Mouse (Mus musculus): ENCODE measurements at regions not wholly inside any gene's neighbourhood (a gene's known extent, or its start where the extent isn't known, plus 50 kb on each side); places are given as distances from the start of the nearest gene placed in this dataset.
A peak's percentile ranks its signal among the peaks of the same experiment; 100 is the strongest.

GRCm38 (mm10) chr13:92940610-92941009, 96.0 kb downstream of the Mtx3 start:
- Histone ChIP-seq H3K36me3 (replicated peaks) (no peaks in the 10 kb centered on the region), H3K27me3 (replicated peaks) (no peaks in the 10 kb centered on the region), H3K27ac (no peak overlapping the region), H3K4me2 (no peak overlapping the region), H3K9ac (no peak overlapping the region), H3K4me3 (no peak overlapping the region), H3K9me3 (no peaks in the 10 kb centered on the region), H3K4me1 (no peaks in the 10 kb centered on the region)
- no peak for ATAC-seq (replicated peaks)
- 84% methylated on average over 6 of the region's 6 CpGs for WGBS

DNA sequence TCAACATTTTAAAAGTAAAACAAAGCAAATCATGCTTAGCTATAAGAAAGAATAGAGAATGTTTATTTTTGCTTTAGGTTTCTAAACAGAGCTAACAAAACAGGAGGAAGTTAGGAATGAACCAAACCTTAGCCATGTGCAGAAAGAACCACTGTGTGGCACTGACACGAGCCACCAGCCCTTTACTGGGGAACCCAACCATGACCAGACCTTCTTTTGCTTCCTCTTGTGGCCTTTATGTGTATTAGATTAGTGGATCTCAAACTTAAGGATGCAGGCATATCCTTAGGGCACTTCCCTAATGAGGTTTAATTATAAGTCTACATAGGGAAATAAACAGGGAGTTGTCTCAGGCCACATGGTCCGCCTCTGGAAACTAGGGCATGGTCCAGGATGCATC, 104.0 kb downstream of the Mtx3 start:
- no peaks in the 10 kb centered on the region for H3K9me3 ChIP-seq
- no peaks in the 10 kb centered on the region for H3K4me1 ChIP-seq
- no peak overlapping the region for H3K4me3 ChIP-seq
- H3K9ac ChIP-seq, result no peak overlapping the region
- no peak overlapping the region for H3K4me2 ChIP-seq
- H3K36me3 ChIP-seq (replicated peaks), result no peaks in the 10 kb centered on the region
- H3K27ac ChIP-seq, result no peak overlapping the region
- WGBS, result 71% methylated on average over 2 of the region's 2 CpGs
- no peak for ATAC-seq (replicated peaks)
- no peaks in the 10 kb centered on the region for H3K27me3 ChIP-seq (replicated peaks)

- 55% methylated on average over 4 of the region's 4 CpGs for WGBS
- no peak overlapping the region for H3K4me2 ChIP-seq
- ATAC-seq (replicated peaks), result peak; percentile 91
Measured at GRCm38 (mm10) chr13:92960031-92960430, 115.5 kb downstream of the Mtx3 start.

GRCm38 (mm10) chr13:92962625-92963024, 118.1 kb downstream of the Mtx3 start:
- Histone ChIP-seq H3K4me1 (peaks cover 4% of the 10 kb centered on the region; the same call in 1 of the 2 replicates), H3K4me2 (no peak overlapping the region), H3K9me3 (no peaks in the 10 kb centered on the region), H3K4me3 (no peak overlapping the region), H3K36me3 (replicated peaks) (no peaks in the 10 kb centered on the region), H3K27ac (no peak overlapping the region), H3K9ac (no peak overlapping the region), H3K27me3 (replicated peaks) (no peaks in the 10 kb centered on the region)
- ATAC-seq (replicated peaks), result no peak
- 87% methylated on average over 5 of the region's 5 CpGs for WGBS

More at GRCm38 (mm10) chr13:92960031-92960430, 115.5 kb downstream of the Mtx3 start:
- H3K9ac ChIP-seq, result no peak overlapping the region
- H3K27ac ChIP-seq, result no peak overlapping the region
- no peaks in the 10 kb centered on the region for H3K36me3 ChIP-seq (replicated peaks)
- peaks cover 4% of the 10 kb centered on the region; the same call in 1 of the 2 replicates for H3K4me1 ChIP-seq
- H3K27me3 ChIP-seq (replicated peaks), result no peaks in the 10 kb centered on the region
- no peak overlapping the region for H3K4me3 ChIP-seq
- H3K9me3 ChIP-seq, result no peaks in the 10 kb centered on the region

DNA sequence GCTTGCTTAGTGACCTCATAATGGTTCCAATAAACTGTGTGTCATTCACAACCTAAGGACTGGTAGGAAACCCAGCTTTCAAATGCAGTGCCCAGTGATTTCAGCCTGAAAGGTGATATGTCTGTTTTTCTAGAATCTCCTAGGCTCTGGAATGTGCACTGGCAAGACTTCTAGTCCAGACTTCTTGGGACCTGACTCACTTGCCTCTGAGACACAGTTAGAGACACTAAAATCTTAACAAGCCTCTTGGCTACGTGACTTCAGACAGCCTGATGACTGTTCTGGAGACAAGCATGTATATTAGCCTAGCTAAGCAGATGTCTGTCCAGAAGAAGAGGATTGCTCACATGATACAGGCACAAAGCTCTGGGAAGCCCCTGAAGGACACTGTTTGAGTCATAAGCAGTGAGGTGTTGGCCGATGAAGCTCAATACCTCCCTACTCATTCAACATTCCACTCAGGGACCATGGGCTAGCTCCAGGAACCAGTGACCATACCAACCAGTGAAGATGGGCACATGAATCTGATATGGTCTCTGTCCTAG, 118.9 kb downstream of the Mtx3 start:
- Histone ChIP-seq H3K27me3 (replicated peaks) (no peaks in the 10 kb centered on the region), H3K9ac (no peak overlapping the region), H3K36me3 (replicated peaks) (no peaks in the 10 kb centered on the region), H3K4me3 (no peak overlapping the region), H3K9me3 (no peaks in the 10 kb centered on the region), H3K4me1 (peaks cover 4% of the 10 kb centered on the region; the same call in 1 of the 2 replicates), H3K4me2 (no peak overlapping the region), H3K27ac (no peak overlapping the region)
- no peak for ATAC-seq (replicated peaks)
- 93% methylated on average over 2 of the region's 2 CpGs for WGBS

- ATAC-seq (replicated peaks), result no peak
- Histone ChIP-seq H3K4me1 (peaks cover 4% of the 10 kb centered on the region; the same call in 1 of the 2 replicates), H3K36me3 (replicated peaks) (no peaks in the 10 kb centered on the region), H3K27ac (no peak overlapping the region), H3K4me2 (no peak overlapping the region), H3K4me3 (no peak overlapping the region), H3K9me3 (no peaks in the 10 kb centered on the region), H3K9ac (no peak overlapping the region), H3K27me3 (replicated peaks) (no peaks in the 10 kb centered on the region)
- WGBS, result 85% methylated on average over 5 of the region's 5 CpGs
Measured at GRCm38 (mm10) chr13:92964213-92964743, 119.7 kb downstream of the Mtx3 start.

DNA sequence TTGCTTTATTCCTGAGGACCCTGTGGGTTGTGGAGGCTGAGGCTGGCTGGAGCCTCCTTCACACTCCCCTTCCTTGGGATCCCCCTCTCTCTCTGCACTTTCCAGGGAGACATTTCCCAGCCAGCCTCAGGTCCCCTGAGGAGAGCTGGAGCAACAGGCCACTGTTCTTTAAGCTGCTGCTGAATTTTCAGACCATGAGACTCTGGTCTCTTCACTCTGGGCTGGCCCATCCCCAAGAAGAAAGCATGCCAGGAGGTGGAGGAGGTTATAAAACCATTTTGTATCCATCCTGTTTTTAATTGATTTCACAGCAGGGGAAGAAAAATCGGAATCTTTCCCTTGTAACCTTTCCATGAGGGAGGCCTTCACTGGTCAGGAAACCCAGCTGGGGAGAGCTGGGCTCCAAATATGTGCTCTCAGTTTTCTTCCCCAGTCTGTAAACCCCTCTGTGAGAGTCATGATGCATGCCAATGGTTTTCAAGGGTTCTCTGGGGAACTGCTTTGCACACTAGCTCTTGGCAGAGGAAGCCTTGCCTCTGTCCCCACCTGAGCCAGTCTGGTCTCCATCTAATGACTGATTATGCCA, 122.6 kb downstream of the Mtx3 start:
- Histone ChIP-seq H3K4me3 (no peak overlapping the region), H3K9ac (no peak overlapping the region), H3K36me3 (replicated peaks) (no peaks in the 10 kb centered on the region), H3K4me2 (no peak overlapping the region), H3K27ac (no peak overlapping the region), H3K27me3 (replicated peaks) (no peaks in the 10 kb centered on the region), H3K9me3 (no peaks in the 10 kb centered on the region), H3K4me1 (no peaks in the 10 kb centered on the region)
- no peak for ATAC-seq (replicated peaks)
- WGBS, result 68% methylated on average over 1 of the region's 1 CpGs

DNA sequence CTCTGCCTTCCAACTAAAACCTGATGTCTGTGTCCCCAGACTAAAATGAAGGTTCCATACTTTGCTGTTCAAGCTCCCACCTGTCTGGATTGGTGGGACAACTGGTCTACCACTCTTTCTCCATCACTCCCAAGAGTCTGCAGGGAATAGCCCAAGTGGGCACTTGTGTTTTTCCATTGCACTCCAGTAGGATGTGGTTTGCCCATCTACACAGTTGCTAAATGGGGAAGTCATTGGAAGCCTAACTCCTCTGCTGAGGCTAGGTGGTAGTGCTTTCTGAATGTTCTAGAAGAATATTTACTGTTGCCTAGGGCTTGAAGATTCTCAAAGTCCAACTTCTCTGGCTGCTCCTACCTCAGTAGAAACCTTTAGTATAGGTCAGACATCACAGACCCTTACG, 125.0 kb downstream of the Mtx3 start:
- Histone ChIP-seq H3K27ac (no peak overlapping the region), H3K4me3 (no peak overlapping the region), H3K27me3 (replicated peaks) (no peaks in the 10 kb centered on the region), H3K4me2 (no peak overlapping the region), H3K9me3 (no peaks in the 10 kb centered on the region), H3K36me3 (replicated peaks) (no peaks in the 10 kb centered on the region), H3K4me1 (no peaks in the 10 kb centered on the region), H3K9ac (no peak overlapping the region)
- 97% methylated on average over 1 of the region's 1 CpGs for WGBS
- ATAC-seq (replicated peaks), result no peak

- H3K27ac ChIP-seq, result no peak overlapping the region
- no peaks in the 10 kb centered on the region for H3K36me3 ChIP-seq (replicated peaks)
- no peaks in the 10 kb centered on the region for H3K27me3 ChIP-seq (replicated peaks)
- no peak for ATAC-seq (replicated peaks)
- 86% methylated on average over 5 of the region's 5 CpGs for WGBS
- no peaks in the 10 kb centered on the region for H3K4me1 ChIP-seq
- no peak overlapping the region for H3K4me3 ChIP-seq
- H3K9ac ChIP-seq, result no peak overlapping the region
- H3K4me2 ChIP-seq, result no peak overlapping the region
- H3K9me3 ChIP-seq, result no peaks in the 10 kb centered on the region
Measured at GRCm38 (mm10) chr13:92972891-92973290, 128.3 kb downstream of the Mtx3 start.

DNA sequence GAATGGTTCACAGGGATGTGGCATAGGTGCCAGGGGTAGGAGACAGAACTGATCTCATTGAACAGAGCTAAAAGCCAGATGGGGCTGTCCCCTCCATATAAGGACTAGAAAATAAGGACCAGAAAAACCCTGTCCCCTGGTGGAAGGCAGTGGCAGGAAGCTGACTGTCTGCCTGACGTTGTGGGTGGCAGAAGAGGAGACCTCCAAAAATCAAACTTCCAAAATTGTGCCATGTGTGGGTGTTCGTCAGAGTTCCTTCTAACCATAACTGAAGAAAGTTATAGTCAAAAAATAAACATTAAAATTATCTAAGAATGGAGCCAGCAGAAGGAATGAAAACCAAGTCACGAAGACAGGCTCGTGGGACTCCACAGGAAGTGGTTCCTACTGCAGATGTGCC, 129.2 kb downstream of the Mtx3 start:
- 84% methylated on average over 4 of the region's 4 CpGs for WGBS
- Histone ChIP-seq H3K27ac (no peak overlapping the region), H3K27me3 (replicated peaks) (no peaks in the 10 kb centered on the region), H3K4me2 (no peak overlapping the region), H3K4me1 (no peaks in the 10 kb centered on the region), H3K4me3 (no peak overlapping the region), H3K9ac (no peak overlapping the region), H3K9me3 (no peaks in the 10 kb centered on the region), H3K36me3 (replicated peaks) (no peaks in the 10 kb centered on the region)
- no peak for ATAC-seq (replicated peaks)

- Histone ChIP-seq H3K36me3 (replicated peaks) (no peaks in the 10 kb centered on the region), H3K9ac (peak overlapping the region; percentile 21; the same call in 1 of the 2 replicates), H3K4me1 (peaks cover 4% of the 10 kb centered on the region; the same call in 1 of the 2 replicates), H3K4me3 (peak overlapping the region; percentile 19), H3K27ac (no peak overlapping the region), H3K27me3 (replicated peaks) (no peaks in the 10 kb centered on the region), H3K4me2 (peak overlapping the region; percentile 46), H3K9me3 (no peaks in the 10 kb centered on the region)
- WGBS, result 50% methylated on average over 17 of the region's 17 CpGs
- ATAC-seq (replicated peaks), result peak; percentile 72
Measured at GRCm38 (mm10) chr13:92986719-92987553, 142.4 kb downstream of the Mtx3 start.

- Histone ChIP-seq H3K9me3 (no peaks in the 10 kb centered on the region), H3K36me3 (replicated peaks) (no peaks in the 10 kb centered on the region), H3K4me3 (no peak overlapping the region), H3K27ac (no peak overlapping the region), H3K27me3 (replicated peaks) (no peaks in the 10 kb centered on the region), H3K4me2 (no peak overlapping the region), H3K9ac (no peak overlapping the region), H3K4me1 (peaks cover 4% of the 10 kb centered on the region; the same call in 1 of the 2 replicates)
- 88% methylated on average over 6 of the region's 6 CpGs for WGBS
- ATAC-seq (replicated peaks), result no peak
Measured at GRCm38 (mm10) chr13:92987691-92988090, 143.1 kb downstream of the Mtx3 start.

Data from midbrain, embryonic 15.5 days (tissue).